Mouse (Mus musculus) kidney, postnatal 14 days (tissue): Measurements from ENCODE around the gene Ets1.

Source experiments
- DNase-seq: peaks from one replicate; pipeline ENCODE4 v3.0.0; 2022; ENCODE audit warnings: mixed read lengths

Gene Ets1

DNA sequence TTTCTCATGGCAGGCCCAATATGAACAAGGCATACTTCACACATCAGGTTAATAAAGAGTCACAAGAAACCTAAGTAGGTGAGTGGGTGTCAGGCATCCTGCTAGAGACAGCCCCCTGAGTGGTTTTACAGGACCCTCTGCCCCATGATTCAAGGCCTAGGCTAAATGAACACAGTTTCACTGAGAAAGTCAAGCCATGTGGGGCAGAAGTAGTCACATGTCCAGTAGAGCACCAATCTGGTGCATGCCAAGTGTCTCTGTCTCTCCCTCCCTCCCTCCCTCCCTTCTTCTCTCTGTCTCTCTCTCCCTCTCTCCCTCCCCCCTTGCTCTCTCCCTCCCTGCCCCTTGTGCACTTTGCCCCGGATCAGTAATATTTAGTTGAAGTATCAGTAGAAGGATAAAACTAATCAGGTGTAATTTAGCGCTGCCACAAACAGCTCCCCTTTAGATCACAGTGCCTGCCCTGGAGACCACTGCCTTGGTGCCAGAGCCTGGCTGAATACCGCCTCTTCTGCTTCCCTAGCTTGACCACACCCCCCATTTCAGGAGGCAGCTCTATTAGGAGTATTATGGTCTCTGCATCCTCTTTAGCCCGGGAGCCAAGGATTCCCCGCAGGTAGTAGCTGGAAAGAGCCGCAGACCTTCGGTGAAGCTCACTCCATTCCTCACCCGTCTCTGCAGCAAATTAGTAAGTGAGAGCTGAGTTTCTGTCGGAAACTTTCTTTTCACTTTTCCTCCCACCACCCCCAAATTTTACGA lies at the start of gene Ets1:
Ets1 (plus strand) TSS at position 595 of the 759 bp plus-strand sequence.
- peak; percentile 64 for DNase-seq

DNA sequence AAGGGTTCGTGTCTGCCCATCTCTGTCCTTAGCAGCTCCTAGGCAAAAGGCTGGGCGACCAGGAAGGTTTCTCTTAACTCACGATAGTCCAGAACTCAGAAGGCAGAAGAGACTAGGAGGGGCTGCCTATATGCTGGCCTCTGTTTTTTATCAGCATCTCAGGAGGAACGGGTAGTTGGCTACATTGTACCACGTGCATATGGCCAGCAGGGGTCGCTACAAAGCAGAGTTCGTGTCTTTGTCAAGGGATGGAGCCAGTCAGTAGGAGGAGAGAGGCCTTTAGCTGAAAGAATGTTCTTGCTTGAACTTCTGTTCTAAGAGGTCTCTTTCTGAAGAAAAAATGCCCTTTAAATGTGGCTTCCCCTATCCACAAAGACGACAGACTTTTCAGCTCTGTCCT lies 46.1 kb upstream of the Ets1 start:
- peak; percentile 89 for DNase-seq

DNA sequence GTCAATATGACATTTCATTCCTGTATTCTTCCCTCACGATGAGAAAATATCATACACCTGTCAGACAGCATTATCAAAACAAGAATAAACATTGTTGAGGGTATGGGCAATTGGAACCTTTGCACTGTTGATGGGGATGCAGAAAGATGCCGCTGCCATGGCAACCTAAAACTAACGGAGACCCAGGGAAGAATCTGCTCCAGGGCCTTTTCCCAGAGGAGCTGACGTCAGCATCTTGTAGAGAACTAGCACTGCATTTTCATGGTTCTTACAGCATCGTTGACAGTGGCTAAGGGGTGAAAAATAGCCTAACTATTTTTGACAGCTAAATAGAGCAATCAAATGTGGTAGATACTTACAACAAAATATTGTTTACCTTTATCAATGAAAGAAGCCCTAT lies 45.5 kb upstream of the Ets1 start:
- DNase-seq, result no peak

DNA sequence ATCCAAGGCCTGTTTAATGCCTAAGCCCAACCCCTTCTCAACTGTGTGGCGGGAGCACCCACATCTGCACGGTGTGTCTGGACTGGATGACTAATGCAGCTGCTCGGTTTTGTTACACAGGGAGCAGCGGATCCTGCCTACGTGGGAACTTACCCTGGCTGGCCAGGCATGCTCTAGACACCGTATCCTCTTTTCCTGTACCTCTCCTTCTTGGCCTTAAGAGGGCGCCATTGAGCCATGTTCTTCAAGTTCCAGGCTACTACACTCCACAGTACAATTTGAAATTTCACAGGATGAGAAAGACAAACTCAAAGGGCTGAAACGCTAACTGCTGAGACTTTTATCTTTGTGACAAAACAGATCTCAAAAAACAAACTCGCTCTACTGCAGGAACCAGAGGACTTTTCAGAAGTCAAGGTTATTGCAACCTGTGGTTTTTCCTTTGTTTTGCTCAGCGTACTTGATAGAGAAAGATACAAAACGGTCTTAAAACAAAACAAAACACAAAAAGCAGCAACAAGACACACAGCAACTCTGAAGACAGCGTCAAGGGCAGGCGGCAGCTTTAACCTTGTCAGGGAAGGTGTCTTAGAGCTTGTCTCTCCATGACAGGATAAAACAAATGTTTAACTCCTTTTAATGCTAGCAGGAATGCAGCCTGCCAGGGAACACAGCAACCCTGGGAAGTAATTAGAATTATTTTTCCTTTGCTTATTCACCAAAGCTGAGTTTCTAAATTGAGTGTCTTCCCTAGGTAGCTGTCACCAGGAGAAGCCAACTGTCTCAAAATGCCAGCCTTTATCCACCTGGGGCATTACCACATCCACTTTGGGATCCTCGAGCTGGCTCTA lies 44.1 kb upstream of the Ets1 start:
- peak; percentile 88 for DNase-seq

DNA sequence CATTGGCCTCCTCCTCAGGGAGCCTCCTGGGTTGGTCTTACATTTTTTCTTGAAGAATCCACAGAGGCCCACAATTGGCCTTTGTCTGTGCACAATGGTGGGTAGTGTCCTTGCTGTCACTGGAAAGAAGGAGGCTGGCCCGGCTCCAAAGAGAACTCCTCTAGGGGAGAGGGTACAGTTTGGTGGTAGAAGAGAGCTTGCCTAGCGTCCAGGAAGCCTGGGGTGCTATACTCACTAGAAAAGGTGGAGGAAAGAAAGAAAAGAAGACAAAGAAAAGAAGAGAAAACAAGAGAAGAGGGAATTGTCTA lies 43.5 kb upstream of the Ets1 start:
- peak; percentile 29 for DNase-seq

DNA sequence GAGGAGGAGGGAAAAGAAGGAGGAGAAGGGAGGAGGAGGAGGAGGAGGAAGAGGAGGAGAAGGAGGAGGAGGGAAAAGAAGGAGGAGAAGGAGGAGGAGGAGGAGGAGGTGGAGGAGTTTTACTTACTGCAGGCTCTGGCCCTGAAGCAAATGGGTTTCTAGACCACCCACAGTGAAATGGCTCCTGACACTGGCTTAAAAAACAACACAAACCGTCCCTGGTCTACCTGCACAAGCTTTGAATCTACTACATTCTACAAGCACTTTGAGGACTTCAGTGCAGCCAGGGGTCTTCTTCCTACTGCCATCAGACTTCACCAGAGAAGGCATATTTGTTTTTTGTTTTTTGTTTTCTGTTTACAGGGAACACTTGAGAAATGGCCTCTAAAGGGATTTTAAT lies 42.2 kb upstream of the Ets1 start:
- no peak for DNase-seq

DNA sequence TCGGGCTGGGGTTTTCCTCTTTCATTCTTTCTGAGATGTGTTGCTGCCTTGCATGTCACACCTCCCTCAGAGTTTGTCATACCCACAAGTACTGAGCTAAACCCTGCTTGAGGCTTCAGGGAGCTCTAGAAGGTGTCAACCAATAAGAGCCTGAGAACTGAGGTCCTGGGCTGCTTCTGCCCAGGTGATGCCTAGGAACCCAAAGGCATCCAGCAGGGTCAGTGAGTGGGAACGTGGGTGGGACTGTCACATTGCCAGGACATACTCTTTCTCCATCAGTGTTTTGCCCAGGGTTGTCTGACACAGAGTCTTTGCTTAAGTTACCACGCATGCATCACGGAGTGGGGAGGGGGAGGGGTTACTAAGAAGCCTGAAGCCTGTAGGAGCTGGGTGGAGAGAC lies 41.7 kb upstream of the Ets1 start:
- no peak for DNase-seq

DNA sequence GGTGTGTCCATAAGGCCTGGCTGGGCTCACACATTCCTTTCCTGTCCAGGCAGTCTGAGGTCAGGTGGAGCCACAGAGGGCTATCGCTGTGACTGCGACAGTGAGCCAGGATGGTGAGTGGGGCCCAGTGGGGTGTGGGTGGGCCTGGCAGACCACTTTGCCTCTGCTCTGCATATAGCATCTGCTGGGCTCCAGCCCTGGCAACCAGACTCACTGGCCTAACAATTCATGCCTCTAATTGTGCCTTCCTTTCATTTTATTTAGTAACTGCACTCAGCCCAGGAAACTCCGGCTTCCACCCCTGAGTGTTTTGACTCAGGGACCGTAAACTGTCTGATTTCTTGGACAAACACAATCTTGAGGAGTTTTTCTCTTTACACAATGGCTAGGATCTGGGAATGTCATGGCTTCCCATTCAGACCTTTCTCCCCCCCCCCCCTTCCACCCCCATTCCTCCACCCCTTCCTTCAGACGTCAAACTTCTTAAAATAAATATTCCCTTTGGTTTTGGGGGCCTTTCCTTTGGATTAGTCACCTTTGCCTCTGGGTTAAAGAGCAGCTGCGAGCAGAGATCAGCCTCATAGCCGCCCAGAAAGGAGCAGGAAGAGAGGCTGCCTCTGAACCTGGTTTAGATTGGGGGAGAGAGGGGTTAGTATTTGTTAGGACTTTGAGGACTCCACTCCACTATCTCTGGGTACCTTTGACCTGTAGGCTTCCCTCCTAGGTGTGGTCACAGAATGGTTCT lies 40.8 kb upstream of the Ets1 start:
- DNase-seq, result peak; percentile 33

DNA sequence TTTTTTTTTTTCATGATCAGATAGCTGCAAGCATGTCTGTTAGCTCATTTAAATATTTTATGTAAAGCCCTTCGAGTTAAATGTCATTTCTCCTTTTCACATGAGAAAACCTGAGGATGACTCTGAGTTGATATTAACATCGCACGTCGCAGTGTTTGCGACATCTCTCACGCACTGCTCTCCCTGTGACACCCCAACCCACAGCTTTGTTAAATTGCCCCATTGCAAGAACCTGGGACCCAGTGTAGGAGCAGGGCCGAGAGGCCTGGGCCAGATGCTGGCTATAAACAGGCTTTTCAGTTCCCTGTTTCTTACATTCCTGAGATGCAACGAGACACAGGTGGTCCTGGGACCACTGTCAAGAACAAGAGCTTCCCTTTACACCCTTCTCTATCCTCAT lies 39.7 kb upstream of the Ets1 start:
- no peak for DNase-seq

DNA sequence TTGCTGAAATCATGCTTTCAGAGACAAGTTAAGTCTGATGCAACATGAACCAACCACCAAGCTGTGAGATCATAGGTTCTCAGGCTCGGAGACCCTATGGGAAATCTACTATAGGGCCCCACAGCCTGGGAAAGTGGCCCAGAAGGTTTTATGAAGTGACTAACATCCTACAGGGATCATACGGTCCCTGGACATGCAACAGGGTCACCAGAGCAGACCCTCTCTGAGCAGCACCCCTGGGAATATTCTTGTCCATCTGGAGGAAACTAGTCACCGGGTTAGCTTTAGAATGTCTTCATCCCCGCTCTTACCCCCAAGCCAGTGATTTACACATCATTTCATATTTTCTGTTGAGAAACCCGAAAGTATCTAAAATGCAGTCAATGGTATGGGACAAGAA lies 34.1 kb upstream of the Ets1 start:
- DNase-seq, result no peak

DNA sequence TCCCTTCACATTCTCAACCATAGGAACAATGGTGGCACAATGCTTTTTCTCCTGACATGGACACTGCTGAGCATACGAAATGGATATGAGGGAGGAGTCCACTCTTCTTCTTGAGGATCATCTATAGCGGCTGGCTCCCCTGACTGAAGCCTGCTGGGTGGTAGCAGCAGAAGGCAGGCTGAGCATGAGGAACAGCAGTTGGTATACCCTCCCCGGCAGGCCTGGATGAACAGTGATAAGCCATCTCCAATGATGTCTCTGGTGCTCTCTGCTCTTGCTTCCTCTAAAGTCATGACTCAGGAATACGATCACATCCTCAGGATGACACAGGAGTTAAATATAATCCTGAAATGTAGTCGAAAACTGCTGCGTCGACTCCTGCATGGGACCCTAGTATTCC lies 32.9 kb upstream of the Ets1 start:
- DNase-seq, result no peak

DNA sequence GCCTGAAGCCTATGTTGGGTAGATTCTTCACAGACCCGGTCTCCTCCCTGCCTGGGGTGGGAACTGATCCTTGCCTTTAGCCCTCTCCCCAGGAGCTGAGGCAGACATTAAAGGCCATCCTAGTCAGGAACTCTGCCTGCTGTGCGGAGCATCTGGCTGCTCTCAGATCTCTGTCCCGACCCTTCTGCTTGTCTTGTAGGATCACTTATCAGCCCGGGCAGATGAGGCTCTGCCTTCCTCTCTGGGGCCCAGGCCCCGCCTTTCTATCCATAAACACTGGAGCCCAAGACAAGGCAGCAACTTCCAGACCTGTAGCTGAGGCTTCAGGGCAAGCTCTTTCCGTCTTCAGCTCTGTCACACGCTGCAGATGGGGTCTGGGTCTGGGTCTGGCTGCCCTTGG lies 28.8 kb upstream of the Ets1 start:
- DNase-seq, result no peak

DNA sequence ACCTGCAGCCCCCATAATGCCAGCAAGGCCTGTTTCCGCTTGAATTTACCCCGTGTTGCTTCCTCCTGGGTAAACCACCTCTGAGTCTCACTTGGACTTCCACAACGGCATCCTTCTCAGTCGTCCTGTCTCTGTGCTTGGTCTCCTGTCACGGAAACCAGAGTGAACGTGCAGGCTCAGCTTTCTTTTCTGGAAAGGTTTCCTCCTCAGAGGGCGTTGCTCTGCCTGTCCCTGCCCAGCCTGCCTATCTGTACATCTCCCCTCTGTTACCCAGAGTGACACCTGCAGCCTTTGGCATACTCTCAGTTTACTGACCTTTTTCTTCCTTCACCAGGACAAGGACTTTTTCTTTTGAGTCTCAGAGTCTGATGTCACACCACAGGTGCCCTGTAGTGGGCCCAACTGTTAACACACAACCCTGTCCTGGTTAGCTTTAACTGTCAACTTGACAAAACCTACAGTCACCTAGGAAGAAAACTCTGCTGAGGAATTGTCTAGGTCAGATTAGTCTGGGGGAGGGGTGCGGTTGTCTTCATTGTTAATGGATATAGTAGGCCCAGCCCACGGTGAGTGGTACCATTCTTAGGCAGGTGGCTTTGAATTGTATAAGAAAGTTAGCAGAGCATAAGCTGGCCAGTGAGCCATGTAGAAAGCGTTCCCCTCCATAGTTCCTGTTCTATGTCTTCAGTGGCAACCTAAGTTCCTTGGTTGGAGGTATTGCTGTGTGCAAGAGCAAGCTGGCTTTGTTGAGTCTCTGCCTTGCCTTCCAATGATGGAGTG lies 27.0 kb upstream of the Ets1 start:
- DNase-seq, result no peak

DNA sequence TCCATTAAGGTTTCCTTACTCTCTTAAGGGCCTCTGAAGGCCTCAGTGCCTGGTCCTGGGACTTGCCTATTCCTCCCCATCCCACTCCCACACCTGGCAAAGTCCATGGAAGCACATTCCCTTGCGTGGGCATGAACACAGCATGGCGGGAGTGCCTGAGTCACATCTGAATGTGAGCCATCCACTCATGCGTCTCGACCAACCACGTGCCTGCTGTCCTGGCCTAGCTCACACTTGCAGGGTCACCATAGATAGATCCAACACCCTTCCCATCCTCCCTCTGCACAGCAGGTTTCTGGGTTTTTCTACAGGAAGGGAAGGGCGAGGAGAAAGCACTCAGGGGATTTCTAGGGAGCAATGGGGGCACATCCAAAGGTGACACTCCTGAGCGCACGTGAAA lies 25.8 kb upstream of the Ets1 start:
- DNase-seq, result no peak

DNA sequence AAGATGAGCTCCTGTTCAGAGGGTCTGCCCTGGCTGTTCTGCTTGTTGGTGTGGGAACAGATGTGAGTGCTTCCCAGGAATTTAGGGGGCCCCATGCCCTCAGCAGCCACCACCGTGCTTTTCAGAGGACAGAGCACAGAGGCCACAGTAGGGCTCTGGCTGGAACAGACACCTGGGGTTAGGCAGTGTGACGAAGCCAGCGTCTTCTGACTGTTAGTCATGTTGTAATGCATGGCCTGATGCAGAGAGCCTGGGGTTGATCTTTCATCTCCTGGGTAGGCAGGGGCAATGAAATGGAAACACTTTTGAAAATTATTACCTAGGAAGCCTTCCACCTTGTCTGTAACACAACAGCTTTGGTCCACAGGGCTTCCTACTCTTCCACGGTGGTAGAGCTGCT lies 25.4 kb upstream of the Ets1 start:
- peak; percentile 63 for DNase-seq

DNA sequence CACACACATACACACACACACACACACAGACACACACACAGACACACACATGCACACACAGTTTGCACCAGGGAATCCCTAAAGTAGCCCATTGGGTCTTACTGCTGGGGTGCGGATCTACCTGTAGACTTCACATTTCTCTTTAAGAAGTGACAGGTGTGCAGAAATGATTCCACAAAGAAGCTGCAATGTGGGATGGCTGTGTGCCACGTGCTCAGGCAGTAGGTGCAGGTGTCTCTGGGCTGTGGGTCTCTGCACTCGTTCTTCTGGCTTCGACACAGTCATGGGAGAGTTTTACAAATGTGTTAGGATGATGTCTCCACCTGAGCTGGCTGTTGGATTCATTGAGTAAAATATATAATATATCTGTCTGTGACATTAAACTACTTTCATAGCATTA lies 24.7 kb upstream of the Ets1 start:
- DNase-seq, result no peak

DNA sequence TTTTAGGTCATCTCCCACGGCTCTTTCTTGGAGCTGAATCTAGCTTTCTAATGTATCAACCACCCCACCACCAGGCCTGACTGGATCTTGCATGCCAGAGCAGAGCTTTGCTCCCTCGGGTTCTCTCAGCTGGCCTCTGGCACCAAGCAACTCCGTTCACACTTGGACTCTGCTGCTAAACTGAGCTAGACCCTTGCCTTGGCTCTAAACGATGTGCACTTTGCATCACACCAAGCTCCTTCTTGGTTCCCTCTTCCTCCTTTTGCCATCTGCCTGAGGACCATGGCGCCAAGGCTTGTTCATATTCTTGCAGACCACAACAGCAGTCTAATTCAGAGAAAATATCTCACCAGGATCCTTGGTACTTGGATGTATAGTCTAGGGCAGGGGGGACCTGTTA lies 23.6 kb upstream of the Ets1 start:
- DNase-seq, result no peak

DNA sequence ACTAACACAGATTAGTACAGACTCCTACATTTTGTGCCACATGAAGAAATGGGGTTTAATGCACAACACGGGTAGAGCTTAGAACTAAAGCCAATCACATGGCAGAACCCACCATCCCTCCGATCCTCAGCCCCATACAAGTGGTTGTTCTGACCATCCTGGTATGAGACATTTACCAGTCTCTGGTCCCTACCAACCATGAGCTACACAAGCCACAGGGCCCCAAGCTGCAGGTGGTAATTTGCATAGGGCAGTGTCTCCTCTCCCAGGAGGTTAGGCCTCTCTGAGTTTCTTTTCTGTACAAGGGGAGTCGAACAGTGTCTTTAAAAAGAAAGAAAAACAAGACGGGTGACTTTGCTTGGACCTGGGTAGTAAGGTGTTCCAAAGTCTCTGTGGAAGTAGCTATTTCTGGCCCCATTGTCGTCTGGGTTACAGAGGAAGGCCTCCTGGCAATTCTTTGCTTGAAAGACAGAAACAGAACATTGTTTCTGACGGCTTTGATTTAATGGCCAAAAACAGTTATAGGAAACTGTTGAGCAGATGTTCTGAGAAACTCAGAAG lies 23.1 kb upstream of the Ets1 start:
- peak; percentile 39 for DNase-seq

DNA sequence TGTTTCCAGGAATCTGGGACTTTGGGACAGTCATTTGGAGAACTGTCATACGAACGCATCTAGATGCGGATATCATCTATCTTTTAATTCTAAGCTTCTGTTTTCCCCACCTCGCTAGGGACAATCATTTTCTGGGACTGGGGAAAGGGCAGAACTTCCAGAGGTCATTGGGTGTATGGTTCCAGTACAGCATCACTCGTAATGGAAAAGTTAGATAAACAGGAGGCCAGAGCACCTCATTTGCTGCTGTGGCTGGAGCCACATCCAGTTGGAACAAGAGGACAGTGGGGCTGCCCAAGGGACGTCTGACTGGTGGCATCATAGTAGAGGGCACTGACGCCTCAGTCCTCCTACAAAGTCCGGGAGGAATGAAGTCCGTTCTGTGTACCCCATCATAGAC lies 21.8 kb upstream of the Ets1 start:
- DNase-seq, result no peak

DNA sequence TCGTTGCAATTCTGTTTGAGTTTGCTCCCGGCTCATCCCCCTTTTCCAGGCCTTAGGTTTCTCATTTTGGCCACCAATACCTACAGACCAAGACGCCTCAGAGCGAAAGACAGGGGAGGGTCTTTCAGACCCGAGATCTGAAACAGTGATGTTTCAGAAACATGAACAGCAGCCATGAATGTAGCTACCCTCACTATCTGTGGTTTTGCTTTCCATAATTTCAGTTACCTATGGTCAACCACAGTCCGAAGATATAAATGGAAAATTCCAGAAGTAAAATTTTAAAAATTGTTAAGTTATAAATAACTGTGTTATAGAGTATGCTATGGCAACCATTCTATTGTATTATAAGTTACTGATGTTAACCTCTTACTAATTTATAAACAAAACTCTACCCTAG lies 20.6 kb upstream of the Ets1 start:
- no peak for DNase-seq

DNA sequence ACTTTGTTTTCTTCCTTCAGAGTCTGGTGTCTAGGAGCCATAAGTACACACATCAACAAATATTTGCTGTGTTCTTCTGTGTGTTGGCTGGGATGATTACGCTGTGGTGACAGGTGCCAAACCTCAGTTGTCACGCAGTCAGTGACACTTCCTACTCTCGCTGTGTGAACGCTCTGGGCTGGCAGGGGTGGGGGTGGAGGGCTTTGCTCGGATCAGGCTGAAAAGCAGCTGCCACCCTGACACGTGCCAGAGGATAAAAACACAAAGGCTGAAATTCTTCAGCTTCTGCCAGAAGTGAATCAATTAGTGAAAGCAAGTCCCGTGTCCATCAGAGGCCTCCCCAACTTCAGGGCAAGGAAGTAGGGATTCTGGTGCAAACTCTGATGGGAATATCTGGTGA lies 20.0 kb upstream of the Ets1 start:
- DNase-seq, result no peak

DNA sequence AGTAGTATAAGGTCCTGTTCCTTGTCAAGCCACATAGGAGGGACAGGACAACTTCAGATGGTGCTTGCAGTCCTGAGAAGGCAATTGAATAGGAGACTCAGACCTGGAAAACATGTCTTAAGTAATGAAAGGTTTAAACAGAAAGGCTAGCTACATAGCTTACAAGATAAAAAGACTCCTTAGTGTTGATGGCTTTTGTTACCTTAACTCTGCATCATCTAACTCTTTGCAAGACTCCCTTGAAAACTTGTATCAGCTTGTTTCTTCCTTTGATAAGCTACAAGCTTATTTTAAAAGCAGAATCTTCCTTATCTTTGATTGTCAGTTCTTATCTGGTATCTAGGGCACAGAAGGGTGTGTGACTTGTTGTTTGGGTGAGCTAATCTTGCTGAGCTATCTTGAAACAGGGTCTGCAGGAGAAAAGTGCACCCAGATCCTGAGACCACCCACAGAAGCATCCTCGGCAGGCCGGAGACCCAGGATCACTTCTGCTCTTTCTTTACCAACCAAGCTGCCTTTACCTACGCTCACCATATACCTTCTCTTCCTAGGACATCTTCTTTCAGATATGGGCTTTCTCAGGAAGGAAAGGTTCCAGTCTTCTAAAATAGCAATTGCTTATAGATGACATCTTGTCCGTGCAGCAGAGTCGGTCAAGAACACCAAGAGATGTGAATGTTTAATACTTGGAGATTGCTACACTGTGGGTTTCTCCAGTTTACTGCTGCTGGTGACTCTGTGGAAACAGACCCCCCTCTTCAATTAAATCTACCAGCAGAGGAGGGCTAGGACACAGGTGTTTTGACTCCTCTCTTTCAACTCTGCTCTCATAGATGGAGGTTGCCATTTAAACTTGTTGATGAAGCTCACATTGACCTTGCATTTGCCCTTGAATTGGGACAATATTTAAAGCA lies 19.2 kb upstream of the Ets1 start:
- DNase-seq, result no peak
